Mouse (Mus musculus): ENCODE data around the gene Ldb2.

The Ldb2 gene

DNA sequence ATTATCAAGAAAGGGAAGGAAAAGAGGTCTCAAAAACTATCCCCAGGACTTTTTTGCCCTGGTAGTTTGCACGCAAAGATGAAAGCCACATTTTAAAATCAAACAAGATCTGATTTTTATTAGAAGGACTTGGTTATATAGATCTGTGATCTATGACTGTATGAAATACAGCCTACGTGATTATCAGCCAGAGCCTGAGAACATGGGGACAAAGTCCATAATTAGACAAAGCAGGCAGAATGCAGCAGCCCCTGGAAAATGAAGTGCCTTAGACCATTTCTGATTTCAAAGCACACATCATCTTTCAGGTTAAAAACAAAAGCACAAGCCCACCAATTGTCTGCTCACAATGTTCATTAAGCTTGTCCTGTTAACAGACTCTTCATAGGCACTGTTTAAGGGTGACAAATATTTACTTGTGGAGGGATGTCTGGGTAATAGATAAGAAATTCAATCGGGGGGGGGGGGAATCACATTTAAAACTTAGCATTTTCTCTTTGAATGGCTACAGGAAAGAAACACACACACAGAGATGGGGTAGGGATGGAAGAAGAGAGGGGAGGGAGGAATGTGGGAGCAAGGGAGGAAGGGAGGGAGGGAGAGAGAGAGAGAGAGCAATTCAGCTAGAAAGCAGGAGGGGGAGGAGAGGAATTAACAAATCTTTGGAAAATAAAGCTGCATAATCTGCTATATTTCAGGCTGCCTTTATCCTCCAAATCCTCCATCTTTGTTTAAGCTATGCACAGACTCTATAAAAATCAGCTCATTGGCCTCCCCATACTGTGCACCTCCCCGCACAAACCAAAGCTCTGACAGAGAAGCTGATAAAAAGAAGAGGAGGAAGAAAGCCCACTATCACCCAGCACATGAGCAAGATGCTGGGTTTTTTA lies 153.3 kb downstream of the Ldb2 start:
- DNase-seq (ENCODE audit: extremely low spot score, low spot score) = no peak

DNA sequence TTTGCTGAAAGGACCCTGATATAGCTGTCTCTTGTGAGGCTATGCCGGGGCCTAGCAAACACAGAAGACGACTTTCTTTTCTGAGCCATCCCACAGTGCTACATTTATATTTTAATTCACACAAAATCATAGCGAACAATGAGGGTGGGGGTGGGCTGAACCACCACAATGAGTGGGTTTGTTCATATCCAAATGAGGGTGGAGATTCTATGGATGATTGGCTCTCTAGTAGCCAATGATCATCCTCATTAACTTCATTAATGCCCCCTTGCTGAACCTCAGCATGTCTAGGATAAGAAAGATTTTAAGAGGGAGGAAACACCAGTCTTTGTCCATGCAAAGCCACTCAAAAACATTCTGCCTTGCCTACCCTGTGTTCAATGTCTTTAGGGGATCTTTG lies 156.4 kb downstream of the Ldb2 start:
- DNase-seq (ENCODE audit: extremely low spot score, low spot score) = no peak

DNA sequence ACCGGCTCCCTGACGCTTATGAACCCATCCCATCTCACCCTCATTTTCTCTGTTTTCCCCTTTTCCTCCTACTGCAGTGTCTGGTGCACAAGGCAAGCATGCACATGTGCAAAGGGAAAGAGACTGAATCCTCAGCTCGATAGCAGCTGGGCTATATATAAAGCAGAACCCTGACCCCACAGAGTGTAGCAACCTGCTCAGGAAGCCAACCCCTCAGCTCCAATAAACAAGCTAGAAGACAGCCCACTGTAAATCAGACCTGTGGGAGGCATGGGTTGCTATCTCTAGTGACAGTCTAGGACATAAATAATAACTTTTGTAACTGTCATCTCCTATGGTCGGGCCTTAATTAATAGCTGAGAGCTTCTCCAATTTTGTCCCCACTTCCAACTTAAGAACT lies 158.4 kb downstream of the Ldb2 start:
- DNase-seq (ENCODE audit: extremely low spot score, low spot score) = no peak

DNA sequence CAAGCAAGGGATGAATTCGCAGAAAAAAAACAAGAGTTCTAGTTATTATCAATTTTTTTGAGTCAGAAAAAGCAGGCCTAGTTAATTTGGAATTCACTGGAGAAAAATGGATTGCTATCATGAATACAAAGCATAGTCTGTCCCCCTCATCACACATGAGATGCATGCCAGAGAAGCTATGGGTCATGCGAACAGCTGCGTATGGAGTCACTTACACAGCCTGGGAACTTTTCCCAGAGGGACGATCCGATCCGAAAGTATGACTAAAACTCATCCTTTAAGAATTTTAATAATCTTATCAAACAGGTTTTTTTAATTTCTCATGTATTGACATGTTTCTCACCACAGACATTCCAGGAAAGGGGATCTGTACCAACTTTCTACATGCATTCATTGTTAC lies 163.9 kb downstream of the Ldb2 start:
- no peak for DNase-seq (ENCODE audit: extremely low spot score, low spot score)

DNA sequence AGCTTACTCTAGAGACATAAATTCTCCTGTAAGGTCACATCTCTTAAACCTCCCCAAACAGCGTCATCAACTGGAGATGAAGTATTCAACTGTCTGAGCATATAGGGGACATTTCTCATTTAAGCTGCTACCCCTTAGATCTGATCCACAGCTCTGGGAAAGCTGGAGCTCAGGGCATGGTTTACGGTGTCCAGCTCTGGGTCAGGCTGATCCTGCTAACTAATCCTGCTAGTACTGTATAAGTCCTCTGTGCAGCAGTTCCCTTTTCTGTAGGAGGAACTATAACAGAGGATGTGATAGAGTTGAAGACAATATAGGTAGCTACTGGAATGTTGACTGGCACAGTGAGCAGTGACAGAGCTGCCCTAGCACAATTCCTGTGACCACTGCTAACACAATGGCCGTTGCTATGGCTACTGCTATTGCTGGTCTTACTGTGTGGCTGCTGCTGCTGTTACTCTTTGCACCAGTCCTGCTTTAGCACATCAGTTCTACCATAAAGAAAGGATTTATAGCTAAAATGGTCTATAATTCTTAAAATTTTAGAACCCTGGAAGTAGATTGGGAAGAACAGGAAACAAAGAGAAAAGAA lies 170.3 kb downstream of the Ldb2 start:
- no peak for DNase-seq (ENCODE audit: extremely low spot score, low spot score)

DNA sequence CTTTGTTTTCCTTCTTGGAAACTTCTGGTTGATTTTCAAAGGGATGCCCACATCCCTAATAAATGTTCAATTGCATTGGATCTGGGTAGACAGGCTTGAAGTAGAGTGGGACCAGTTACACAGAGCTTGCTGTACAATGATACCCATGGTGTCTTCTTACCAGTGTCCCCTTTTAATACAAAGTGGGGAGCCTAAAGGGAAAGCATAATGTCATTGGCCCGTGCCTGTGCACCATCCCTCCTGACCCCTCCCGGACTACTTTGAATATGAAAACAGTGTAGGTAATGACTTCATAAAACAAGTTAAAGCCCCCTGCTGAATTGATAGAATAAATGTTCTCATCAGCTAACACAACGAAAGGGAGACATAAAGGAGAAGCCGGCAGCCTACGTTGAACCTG lies 172.0 kb downstream of the Ldb2 start:
- no peak for DNase-seq (ENCODE audit: extremely low spot score, low spot score)

DNA sequence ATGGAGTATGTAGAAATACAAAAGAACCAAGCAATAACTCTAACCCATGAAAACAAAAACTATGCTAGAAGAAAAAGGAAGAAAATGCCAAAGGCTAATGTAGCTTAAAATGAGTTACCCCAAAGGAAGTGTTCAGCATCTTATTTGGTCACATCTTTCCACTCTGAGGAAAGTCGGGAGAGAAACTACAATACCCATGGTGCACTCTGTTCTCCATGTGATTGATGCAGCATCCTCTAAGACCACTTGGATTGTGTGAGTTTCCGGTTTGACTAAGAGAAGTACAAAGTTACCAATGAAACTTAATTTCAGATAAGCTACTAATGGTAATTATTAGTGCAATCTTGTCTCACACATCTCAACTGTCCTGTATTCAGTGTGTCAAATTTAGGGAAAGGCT lies 172.6 kb downstream of the Ldb2 start:
- DNase-seq (ENCODE audit: extremely low spot score, low spot score) = no peak

DNA sequence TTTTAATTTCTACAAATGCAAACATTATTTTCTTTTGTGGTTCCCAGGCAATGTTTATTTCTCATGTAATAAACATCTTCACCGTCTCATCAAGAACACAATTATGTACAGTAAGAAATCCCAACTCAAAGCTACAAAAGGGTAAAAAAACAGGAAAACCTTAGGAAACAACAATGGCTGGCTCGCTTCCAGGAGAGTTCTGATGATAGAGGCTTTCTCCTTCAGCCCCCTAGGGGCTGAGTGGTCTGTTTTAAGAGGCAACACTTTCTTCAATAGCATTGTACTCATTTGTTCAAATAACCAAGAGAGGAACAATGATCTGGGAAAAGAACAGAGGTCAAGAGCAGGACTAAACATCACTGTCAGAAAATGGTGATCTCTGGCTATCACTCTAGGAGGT lies 173.4 kb downstream of the Ldb2 start:
- no peak for DNase-seq (ENCODE audit: extremely low spot score, low spot score)

DNA sequence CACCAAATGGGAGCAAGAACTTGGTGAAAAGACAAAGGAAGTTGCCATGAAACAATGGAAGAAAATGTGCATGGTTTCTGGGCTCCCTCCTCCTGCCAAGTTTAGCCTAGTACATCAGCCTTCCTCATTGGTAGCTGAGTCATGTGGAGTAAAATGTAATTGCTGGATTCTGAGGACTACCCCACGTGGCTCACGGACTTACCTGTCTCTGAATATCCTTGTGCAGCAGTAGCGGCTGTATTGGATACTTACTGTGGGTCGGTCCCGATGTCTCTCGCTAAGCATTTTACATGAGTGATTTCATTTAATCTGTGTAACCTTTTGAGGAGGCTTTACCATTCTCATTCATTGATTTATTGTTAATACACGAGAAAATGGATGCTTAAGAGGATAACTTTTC lies 183.8 kb downstream of the Ldb2 start:
- DNase-seq (ENCODE audit: extremely low spot score, low spot score) = no peak

DNA sequence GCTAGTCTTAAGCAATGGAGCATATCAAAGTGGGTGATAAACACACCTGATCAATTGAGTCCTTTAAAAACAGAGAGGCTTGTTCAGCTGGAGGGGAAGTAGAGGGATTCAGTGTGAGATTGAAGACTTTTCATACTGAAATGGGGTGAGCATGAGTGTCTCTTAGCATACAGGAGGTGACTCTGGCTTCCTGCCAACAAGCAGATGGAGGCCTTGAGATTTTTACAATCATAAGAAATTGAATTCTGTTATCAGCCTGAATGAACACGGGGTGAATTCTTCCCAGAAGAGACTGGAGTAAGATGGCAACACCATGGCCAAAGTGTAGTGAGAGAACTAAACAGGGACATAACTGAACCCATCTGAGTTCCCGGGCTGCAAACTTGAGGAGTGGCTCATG lies 190.6 kb downstream of the Ldb2 start:
- DNase-seq (ENCODE audit: extremely low spot score, low spot score) = no peak

DNA sequence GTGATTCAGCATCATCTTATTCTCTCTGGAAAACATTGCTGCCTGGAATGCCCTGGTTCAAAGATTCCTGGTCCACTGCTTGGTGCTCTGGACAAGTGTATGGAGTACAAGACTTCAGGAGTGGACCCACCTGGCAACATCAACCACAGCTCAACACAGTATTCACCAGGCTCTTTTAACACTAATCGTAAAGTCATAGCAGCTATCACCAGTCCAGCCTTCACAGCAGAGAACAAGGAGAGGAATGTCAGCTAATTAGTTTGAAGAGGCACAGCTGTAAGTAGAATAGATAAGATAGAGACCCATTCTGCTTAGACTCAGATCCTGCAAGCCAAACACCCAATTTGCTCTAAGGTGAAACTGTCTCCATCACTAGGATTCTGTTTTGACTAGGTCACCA lies 198.1 kb downstream of the Ldb2 start:
- DNase-seq (ENCODE audit: extremely low spot score, low spot score) = no peak

DNA sequence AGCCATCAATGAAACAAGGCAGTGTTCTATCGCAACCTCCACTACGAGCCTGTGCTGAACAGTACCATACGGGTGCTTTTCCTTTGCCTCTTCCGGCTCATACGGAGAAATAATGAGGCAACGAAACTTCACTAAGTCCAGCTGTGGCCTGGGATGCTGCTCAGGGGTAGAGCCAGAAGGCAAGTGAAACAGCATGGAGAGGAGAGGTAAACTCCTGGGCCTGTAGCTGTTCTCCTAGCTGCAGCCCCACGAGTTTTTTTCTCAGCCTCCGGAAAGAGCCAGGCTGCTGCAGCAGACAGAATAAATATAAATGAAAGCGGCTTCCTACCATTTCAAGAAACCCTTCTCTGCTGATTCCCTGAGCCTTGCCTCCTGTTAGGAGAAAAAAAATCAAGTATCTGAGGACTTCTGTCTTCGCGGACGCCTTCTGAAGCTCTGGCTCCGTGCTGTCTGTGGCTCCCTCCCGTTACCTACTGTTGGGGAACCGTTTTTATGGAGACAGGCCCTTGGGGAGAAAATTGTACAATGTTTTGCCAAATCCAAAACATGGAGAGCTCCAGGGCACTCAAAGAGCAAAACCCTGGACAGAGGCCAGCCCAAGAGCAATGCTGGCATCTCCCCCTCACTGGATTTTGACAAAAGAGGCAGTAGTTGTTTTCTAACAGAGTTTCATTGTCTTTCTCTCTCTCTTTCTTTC lies 205.8 kb downstream of the Ldb2 start:
- no peak for DNase-seq (ENCODE audit: extremely low spot score, low spot score)

DNA sequence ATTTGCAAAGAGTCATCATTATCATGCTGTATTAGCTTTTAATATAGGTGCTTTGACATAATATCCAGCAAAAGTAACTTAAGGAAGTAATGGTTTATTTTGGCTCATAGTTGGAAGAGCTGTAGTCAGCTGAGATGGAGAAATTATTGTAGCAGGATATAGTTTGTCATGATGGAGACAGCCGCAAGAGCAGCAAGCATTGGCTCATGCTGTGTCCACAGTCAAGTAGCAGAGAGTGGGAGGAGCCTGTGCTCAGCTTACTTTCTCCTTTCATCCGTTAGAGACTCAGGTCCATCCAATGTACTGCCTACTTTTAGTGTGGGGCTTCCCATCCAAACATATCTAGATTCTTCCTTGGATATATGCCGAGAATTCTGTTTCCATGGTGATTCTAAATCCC lies 208.7 kb downstream of the Ldb2 start:
- no peak for DNase-seq (ENCODE audit: extremely low spot score, low spot score)

DNA sequence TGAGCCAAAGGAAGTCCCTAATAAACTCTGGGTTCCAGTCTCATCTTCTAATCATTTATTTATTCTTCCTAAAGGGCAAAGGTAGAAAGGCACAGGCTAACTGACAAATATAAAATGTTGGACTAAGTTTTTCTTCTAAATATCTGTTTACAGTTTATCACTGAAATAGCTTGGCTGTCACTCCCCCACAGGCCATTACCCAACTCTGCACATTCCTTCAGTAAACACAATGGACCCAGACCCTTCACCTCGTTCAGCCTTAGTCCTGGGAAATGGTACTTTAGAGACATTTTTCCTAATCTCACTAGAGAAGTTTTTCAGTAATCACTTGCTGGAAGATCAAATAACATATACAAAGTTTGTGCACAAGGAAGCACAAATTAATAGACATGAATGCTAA lies 210.2 kb downstream of the Ldb2 start:
- DNase-seq (ENCODE audit: extremely low spot score, low spot score) = no peak

DNA sequence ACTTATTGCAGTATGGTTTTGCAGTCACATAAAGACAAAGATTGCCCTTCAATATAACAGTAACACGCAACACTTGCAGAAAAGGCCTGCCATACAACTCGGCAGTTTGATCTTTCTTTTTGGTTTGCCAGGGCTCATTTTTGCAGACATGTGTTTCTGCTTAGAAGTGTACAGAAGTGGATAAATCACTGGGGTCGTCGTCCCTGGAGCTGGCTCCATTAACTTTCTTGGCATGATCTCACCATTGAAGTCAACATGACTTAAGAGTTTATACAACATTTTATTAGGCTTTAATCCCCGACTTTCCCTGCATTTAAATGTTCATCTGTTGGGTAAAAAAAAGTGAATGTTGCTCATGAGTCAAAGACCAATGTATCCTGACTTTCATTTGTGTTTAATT lies 212.9 kb downstream of the Ldb2 start:
- DNase-seq (ENCODE audit: extremely low spot score, low spot score) = no peak

DNA sequence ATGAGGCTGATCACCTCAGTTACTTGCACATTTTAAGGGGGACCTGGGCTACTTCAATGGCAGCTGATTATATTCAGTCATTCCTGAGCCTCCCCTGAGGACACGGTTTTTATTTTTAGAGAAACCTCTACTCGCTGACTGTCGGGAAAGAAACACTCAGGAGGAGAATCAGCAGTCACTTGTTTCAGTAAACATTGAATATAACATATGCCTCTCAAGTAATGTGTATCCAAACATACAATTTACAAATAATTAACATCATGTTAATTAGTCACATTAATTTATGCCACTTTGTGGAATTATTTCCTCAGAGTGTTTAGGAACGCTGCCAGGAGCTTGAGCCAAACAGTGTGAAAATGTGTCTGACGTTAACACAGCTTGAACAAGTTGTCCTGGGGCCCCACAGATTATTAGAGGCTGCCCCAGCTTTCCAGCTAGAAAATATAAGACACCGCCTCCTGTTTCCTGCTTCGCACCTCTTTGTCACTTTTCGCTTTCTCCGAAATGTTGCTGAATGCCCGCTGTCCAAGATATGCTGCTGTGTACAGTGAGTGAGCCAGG lies 219.5 kb downstream of the Ldb2 start:
- DNase-seq (ENCODE audit: extremely low spot score, low spot score) = no peak

DNA sequence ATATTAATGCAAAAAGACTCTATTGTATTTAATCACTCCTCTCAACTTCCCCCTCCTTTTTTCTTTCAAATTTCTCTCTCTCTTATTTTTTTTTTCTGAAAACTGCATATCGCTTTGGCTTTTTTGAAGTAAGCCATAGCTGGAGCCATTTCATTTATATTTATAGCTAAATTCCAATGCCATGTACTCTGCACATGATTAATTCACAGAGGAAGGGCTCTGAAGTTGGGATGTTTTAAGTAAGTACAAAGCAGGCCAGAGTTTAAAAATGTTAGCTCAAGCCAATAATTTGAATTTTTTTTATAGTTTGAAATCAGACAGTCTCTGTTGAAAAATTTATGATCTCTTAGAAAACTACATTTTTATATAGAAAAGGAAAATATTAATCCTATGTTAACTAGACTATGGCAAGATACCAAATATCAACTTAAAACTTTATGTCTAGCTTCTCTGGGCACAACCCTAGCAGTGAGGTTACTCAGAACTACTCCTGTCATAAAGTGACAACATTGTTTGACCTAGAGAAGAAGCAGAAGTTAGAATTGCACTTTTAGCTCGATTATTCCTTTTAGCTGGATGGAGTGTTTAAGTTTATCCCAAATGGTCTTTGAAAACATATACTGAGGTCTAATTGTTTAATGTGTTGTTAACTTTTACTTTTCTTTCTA lies 222.7 kb downstream of the Ldb2 start:
- DNase-seq (ENCODE audit: extremely low spot score, low spot score) = no peak

DNA sequence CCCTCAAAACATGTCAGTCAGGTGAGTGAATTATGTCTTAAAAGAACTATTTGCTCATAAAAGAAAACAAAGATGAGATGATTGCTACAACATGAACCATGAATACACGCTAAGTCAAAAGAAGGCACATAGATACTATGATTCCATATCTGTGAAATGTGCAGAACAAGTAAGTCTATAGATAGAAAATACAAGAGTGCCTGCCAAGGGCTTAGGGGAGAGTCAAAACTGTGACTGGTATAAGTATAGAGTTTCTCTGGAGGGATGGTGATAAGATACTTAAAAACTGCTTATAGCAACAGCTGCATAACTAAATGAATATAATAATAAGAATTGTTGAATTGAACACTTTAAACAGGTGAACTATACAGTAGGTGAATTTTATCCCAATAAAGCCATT lies 224.8 kb downstream of the Ldb2 start:
- no peak for DNase-seq (ENCODE audit: extremely low spot score, low spot score)

DNA sequence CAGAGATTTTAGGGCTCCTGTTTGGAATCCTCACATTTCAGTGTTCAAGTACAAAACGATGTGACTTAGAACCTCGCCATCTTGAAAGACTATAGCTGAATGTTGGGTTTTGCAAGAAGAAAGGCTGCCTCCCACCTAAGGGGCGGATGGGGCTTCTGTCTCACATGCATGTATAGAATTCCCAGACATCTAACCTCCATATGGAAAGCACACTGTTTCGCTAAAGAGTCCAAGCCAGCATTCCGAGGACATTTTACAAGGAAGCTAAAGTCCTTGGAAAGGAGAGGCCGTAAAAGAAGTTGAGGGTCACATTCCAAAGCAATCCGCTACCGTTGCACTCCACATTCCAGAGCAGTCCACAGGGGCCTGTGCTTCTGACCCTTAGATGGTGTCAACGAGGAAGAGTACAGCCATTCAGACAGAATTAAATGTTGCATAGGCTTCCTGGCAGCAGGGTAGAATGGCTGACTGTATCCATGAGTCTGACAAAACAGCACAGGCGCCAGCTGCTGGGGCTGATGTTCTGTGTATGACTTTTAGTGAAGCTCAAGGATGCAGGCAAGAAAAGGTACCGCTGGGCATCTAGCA lies 245.6 kb downstream of the Ldb2 start:
- DNase-seq (ENCODE audit: extremely low spot score, low spot score) = no peak

DNA sequence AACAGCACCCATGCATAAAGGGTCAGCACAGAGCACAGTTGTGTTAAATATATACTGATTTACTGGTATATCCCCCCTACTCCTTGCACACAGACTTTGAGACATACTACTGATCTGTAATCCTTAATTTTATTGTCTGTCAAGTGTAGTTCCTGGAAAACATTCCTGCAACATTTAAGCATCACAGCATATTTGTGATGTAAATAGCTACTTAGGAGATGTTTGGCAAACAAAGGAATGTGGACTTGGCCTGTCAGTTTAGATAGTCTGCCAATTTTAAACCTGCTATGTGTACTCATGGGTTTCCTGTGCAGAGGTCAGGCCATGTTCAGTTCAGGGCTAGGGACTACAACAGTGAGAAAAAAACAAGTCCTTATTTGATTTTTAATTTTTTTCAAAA lies 246.3 kb downstream of the Ldb2 start:
- no peak for DNase-seq (ENCODE audit: extremely low spot score, low spot score)

DNA sequence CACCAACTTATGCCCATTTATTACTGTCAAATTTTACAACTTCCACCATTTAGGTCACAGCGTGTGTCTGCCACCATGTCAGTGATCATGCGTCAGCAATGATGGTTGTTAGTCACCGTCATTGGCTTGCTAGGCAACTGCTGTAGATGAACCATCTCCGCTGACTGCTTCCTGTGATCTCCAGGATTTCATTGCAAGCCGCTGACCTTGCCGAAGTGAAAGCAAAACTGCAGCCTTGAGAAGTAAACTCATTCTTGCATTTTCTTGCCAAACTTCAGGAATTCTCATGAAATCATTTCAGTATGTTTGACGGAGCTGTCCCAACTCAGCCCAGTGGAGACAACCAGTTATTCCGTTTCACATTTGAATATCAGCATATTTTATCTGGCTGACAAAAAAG lies 247.4 kb downstream of the Ldb2 start:
- DNase-seq (ENCODE audit: extremely low spot score, low spot score) = no peak
